Comparison of ENCODE assay signal across 9 mouse cellular contexts in the genomic region with DNA sequence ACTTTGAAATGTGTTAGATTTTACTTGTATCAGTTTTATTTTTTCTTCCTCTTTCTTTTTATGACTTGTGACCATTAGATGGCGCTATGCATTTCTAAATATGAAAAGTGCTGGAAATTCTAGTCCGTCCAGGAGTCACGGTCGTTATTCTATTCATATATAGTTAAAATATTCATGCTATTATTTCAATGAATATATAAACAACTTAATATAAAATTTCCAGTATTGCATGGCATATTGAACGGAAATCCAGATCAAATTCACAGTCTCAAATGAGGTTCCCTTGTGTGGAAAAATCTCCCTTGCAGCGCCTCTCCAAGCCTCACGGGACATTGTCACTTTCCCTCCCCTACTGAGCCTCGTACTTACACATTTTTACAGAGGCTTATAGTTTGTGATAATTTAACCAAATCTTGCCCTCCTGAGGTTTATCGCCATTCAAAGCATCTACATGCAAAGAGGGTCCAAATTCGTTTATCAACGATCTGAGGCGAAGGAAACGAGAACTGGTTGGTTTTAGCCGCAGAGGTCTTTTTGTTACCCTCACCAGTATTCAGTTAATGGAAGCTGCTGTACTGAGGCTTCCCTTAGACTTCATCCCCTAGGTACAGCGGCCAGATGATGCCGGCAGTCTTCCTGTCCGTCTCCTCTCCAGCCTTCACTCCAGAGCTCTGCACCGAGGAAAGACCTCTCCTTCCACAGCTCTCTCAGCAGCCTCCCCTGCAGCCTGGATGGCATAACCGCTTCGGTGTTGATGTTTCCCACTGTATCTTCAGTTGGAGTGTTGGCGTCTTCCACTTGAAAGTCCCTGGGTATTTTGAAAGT. TPM values are rescaled to one million over a fixed set of nuclear protein-coding genes. Genes with fewer than 3 reads are reported as not detected.
DNase-seq lines count a peak whose midpoint lies in the region; ATAC-seq and TF ChIP-seq lines count a peak whose summit lies in the region.
"Had no signal": no experiment of that assay in that cellular context is flagged by ENCODE, and none has a peak within 500 bp of the region (broad histone marks: within the 10 kb centered on the region; RNA-seq: fewer than 3 reads in every experiment).

No protein-coding gene starts in this region.

- TF ChIP-seq CTCF in left cerebral cortex, adult 2 months (IDR thresholded peaks at IDR 0.05): peak; percentile 71

- intact Hi-C loops in left cerebral cortex, adult 2 months (cut with DNase I): loop anchor here (1.0 to 10.0 kb wide), 3 partner anchors 128 to 750 kb away; a partner anchor contains a TSS

- H3K9ac ChIP-seq in heart, embryonic 16.5 days (ENCODE audit: low read length): peak overlapping the region; percentile 26
- H3K9ac ChIP-seq in liver, embryonic 16.5 days (ENCODE audit: low read depth, low read length): no peak overlapping the region

- H3K4me2 ChIP-seq in heart, embryonic 16.5 days (ENCODE audit: low read depth, low read length): peak overlapping the region; percentile 86
- H3K4me2 ChIP-seq in liver, embryonic 16.5 days (ENCODE audit: low read depth, low read length): peak overlapping the region; percentile 57

- H3K9me3 ChIP-seq in heart, embryonic 16.5 days (replicated peaks; ENCODE audit: control insufficient read depth, low read length): 0 out of 2 replicates have a peak, but pooled peaks cover 3% of the 10 kb centered on the region
- no peaks in the 10 kb centered on the region for H3K9me3 ChIP-seq in liver, embryonic 16.5 days (replicated peaks; ENCODE audit: control insufficient read depth, low read length)

- H3K27me3 ChIP-seq in heart, embryonic 16.5 days (ENCODE audit: control insufficient read depth, insufficient read depth, low read length): 0 out of 2 replicates have a peak, but pooled peaks cover 3% of the 10 kb centered on the region
- no peaks in the 10 kb centered on the region for H3K27me3 ChIP-seq in liver, embryonic 16.5 days (ENCODE audit: control insufficient read depth, insufficient read depth, low read depth, low read length)

- H3K27ac ChIP-seq in left cerebral cortex, adult 2 months: no peak overlapping the region; the same call in 1 of the 2 replicates
- H3K27ac ChIP-seq in heart, embryonic 16.5 days (ENCODE audit: low read length): no peak overlapping the region
- no peak overlapping the region for H3K27ac ChIP-seq in liver, embryonic 16.5 days (ENCODE audit: low read length)

- no peak for ATAC-seq in heart, embryonic 16.5 days (replicated peaks; ENCODE audit: extremely low read depth, insufficient read depth, low FRiP score)
- ATAC-seq in liver, embryonic 16.5 days (ENCODE audit: low read depth): no peak

- no peak for DNase-seq in left cerebral cortex, adult 2 months (ENCODE audit: extremely low spot score in 1 of 2, low spot score in 2 of 2)
- DNase-seq in left cerebral cortex, adult 11 months (ENCODE audit: low spot score): no peak
- peak; percentile 49 for DNase-seq in c-Kit-positive CD71-positive TER-119-negative erythroid progenitor cells, embryonic 14.5 days (ENCODE audit: low read depth)
- DNase-seq in retina, postnatal 1 day: peak; percentile 79
- DNase-seq in gastrocnemius, postnatal 4 days (ENCODE audit: low spot score in 2 of 2): no peak
- DNase-seq in urinary bladder, adult 18-20 months (ENCODE audit: low spot score in 2 of 2): no peak

- peak overlapping the region; percentile 43 for H3K4me3 ChIP-seq in left cerebral cortex, adult 2 months
- H3K4me3 ChIP-seq in heart, embryonic 16.5 days (ENCODE audit: low read length): peak overlapping the region; percentile 47
- H3K4me3 ChIP-seq in liver, embryonic 16.5 days (ENCODE audit: low read depth, low read length): peak overlapping the region; percentile 30
- H3K4me3 ChIP-seq: erythroblast, embryonic 14.5 days had no signal

- 13% methylated on average over 21 of the region's 21 CpGs for WGBS in heart, embryonic 16.5 days
- WGBS in liver, embryonic 16.5 days (ENCODE audit: insufficient replicate concordance): 12% methylated on average over 21 of the region's 21 CpGs

- 0 out of 2 replicates have a peak, but pooled peaks cover 2% of the 10 kb centered on the region for H3K4me1 ChIP-seq in heart, embryonic 16.5 days (ENCODE audit: control insufficient read depth, insufficient read depth, low read length)
- no peaks in the 10 kb centered on the region; the same call in none of the 2 replicates for H3K4me1 ChIP-seq in liver, embryonic 16.5 days (ENCODE audit: control insufficient read depth, low read depth, low read length)

- H3K36me3 ChIP-seq in heart, embryonic 16.5 days (ENCODE audit: control insufficient read depth, insufficient read depth): no peaks in the 10 kb centered on the region
- no peaks in the 10 kb centered on the region for H3K36me3 ChIP-seq in liver, embryonic 16.5 days (ENCODE audit: control insufficient read depth, insufficient read depth)

RNA-seq across cellular contexts. Expression of a gene that starts 18.8 kb away (rescaled TPM):
- under 1 TPM in 1 of 2 experiments, not detected in 1; 0.11 TPM for total RNA-seq in left cerebral cortex, adult 2 months (2021)
- 1.9 and 3.0 TPM in 2 replicates for polyA plus RNA-seq in heart, embryonic 16.5 days (2015; fragmentation: Nextera tagmentation; extraction: Ambion mirVana)
- 12.9 and 14.4 TPM in 2 replicates for polyA plus RNA-seq in liver, embryonic 16.5 days (2015; fragmentation: Nextera tagmentation; extraction: Ambion mirVana)
- total RNA-seq in gastrocnemius, postnatal 4 days (2021): 1 to 10 TPM; 2.0 to 2.2 TPM
- polyA plus RNA-seq: erythroblast, embryonic 14.5 days had no signal

RNA-seq across cellular contexts. Expression of a gene that starts 19.6 kb away (rescaled TPM):
- 1 to 10 TPM; 4.1 to 5.7 TPM for total RNA-seq in left cerebral cortex, adult 2 months (2021)
- 12.4 and 15.2 TPM in 2 replicates for polyA plus RNA-seq in heart, embryonic 16.5 days (2015; fragmentation: Nextera tagmentation; extraction: Ambion mirVana)
- 1.4 and 1.6 TPM in 2 replicates for polyA plus RNA-seq in liver, embryonic 16.5 days (2015; fragmentation: Nextera tagmentation; extraction: Ambion mirVana)
- total RNA-seq in gastrocnemius, postnatal 4 days (2021): 10 to 100 TPM; 11.3 to 11.8 TPM

Comparison
In these comparisons a context has a peak if more than half of its experiments do, and no peak if none do; other contexts are left out.
1. DNase-seq: peak in c-Kit-positive CD71-positive TER-119-negative erythroid progenitor cells, embryonic 14.5 days (single experiment) and retina, postnatal 1 day (single experiment); none in left cerebral cortex, adult 2 months (0 of 2), left cerebral cortex, adult 11 months (single experiment), gastrocnemius, postnatal 4 days (0 of 2) and urinary bladder, adult 18-20 months (0 of 2).
2. Peak in every context shown above with its lines, with median percentiles within 50 percentile points of each other: H3K4me3 ChIP-seq.